Mouse (Mus musculus) kidney, postnatal 14 days (tissue): Measurements from ENCODE around the gene Tas2r137.

Experiments
- DNase-seq: peaks from one replicate; pipeline ENCODE4 v3.0.0; 2022; ENCODE audit warnings: mixed read lengths

Gene Tas2r137

DNA sequence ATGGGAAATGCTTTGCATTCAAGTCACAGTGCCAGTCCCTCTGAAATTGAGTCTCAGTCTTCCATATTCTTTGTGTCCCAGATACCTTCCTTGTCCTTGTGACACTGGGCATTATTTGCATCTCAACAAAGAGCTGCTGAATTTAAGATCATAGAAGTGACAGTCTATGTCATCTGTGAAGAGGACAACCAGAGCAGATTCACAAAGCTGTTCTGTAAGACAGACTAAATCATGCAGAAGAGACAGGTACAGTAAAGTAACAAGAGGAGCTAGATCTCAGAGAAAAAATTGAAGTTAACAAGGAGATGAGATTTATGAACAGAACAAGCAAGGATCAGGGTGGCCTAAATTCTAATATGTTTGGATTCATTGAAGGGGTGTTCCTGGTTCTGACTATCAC, at the start of gene Tas2r137:
Tas2r137 (plus strand) TSS at position 301 of the 400 bp plus-strand sequence.
- DNase-seq, result no peak

DNA sequence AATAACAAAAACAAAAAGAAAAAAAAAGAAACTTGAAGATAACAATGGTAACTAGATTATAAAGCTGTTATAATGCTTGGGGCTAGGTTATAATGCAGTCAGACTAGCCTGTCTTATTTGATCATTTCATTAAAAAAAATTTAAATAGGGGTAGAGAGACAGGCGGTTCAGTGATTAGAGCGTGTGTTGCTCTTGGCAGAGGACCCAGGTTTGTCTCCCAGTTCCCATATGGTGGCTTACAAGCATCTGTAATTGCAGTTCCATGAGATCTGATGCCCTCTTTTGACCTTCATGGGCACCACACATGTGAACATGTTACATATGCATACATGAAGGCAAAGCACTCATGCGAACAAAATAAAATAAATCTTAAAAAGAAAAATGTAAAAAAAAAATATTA, 49.8 kb upstream of the Tas2r137 start:
- no peak for DNase-seq

DNA sequence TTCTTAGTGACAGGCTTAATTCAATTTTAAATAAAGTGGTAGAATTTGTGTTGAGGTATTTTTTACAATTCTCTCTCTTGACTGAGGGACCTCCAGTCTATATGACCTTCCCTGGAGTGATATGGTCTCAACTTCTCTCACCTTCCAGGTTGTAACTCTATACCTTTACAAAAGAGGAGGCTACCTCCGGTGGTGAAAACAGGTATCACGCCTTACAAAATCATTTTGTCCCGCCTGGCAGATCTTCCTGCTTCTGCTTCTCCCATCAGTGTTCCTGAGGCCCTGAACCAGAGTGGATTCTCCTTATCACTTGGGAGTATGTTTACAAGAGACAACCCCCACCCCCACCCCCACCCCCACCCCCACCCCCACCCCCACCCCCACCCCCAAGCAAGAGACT, 49.3 kb upstream of the Tas2r137 start:
- DNase-seq, result no peak

DNA sequence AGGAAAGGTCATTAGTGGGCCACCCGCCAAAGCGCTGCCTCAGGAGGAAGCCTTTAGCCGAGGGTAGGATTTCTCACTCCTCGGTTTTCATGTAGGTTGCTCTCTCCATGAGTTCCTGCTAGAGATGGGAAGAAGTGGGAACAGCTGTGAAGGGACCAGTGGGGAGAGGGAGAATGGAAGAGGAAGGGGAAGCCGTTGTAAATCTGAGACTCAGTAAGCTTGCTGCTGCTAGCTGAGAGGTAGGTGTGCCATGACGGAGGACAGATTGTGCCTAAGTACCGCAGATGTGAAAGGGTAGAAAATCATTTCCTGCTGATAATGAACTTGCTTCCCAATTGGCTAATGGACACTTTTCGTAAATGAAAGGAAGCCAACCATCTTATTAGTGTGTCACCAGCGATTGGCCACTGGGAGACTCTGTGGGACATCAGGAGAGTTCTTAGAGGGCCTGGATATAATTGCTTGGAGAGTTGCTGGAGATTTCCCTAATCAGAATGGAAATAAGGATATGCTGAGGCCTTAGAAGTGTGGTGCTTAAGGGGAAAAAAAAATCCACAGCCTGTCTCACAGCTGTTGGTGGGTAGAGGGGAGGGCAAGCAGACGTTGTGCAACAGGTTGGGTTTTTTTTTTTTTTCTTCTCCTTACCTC, 47.6 kb upstream of the Tas2r137 start:
- DNase-seq, result no peak

DNA sequence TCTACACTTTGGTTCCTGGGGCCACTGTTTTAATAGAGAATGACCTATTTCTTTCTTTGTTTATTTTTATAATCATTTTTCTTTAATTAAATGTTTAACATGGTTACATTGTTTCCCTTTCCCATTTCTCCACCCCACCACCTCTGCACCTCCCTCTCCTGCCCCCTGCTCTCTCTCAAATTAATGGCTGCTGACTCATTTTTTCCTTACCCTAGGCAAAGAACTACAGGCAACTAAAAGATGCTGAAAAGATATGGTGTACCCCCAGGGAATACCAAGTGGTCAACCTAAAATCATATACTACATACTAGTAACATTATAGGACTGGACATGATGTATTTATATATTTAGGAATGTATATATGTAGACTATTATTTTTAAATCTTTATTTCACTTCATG, 42.4 kb upstream of the Tas2r137 start:
- no peak for DNase-seq

DNA sequence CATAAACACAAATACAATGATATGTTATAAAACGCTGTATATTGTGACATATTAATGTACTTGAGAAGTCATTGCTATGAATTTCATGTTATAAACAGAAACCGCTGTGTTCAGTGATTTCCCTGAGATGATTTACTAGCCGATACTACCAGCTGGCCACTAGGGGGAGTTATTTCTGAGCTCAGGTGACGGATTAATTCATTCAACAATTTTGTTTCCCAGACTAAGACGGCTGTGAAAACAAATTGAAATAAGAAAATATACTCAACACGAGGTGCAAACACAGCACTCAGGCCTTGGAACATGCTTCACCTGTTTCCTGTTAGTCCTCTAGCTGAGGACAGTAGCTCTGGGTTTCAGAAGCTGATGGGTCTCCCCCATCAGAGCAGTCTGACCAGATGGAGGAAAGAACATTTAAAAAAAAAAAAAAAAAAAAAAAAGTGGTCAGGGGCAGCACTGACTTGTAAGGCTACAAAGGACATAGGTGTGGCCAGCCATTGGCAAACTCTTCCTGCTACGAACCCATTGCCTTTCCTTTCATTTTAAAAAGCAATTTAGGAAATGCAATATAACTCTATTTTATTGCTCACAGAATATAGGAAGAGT, 36.5 kb upstream of the Tas2r137 start:
- no peak for DNase-seq

DNA sequence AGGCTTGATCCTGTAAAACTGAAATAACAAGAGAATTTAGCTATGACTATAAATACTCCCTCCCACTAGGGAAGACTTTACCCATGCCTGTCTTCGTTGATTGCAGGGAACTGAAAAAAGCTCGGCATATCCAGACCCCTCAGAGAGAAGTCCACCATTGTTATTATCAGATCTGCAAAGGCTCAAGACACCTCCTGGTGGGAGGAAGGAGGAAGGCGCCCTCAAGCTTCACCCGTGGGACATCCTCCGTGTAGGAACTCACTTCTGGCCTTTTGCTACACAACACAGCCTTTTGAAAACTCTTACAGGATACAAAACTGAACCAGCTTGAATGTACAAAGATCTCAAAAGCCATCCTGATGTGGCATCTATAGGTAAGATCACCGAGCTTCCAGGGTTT, 25.3 kb upstream of the Tas2r137 start:
- DNase-seq, result no peak

DNA sequence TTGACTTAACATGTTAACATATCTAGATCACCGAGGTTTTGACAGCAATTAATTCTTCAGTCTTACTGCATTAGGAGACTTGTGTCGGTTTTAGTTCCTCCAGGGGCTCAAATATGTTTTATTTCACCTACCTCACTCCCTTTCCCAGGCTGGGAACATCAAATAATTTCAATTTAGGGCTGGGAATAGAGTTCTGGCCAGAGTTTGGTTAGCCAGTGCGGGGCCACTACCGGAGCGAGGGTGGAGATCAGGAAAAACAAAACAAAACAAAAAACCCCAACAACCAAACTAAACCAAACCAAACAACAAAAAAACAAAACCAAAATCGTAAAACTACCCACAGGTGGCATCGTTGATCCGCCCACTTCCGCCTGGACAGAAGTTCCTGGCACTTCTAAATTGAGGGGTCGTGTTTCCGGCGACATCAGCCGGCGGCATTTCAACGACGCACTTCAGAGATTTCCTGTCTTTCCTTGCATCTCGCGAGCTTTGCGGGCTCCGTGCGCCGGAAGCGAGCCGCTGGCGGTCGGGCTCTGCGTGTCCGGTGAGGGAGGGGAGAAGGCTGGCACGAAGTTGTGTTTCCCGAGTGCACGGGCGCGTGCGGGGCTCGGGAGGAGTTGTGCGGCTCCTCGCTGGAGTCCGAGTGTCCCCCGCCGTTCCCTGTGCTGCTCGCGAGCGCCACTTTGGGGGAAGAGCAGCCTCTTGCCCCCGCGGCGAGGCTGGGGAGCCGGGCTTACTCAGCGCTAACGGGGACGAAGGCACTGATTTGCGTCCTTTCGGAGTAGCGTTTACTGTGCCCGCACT, 19.9 kb upstream of the Tas2r137 start, which contains the start of gene Ssbp1:
Ssbp1 (plus strand) TSS at position 437 of the 804 bp plus-strand sequence.
- DNase-seq, result peak; percentile 95

DNA sequence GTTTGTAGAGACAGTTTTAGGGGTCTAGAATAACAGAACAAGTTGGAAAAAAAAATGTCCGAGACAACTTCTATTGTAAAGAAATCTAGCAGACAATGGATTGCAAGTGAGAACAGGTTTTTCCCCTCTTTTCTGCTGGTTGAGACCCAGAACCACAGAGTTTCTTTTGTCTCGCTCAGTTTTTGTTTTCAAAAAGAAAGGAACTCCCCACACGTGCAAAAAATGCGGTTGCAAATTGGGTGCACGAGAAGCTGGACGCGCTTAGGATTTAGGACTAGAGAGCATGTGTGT, 19.4 kb upstream of the Tas2r137 start:
- no peak for DNase-seq

DNA sequence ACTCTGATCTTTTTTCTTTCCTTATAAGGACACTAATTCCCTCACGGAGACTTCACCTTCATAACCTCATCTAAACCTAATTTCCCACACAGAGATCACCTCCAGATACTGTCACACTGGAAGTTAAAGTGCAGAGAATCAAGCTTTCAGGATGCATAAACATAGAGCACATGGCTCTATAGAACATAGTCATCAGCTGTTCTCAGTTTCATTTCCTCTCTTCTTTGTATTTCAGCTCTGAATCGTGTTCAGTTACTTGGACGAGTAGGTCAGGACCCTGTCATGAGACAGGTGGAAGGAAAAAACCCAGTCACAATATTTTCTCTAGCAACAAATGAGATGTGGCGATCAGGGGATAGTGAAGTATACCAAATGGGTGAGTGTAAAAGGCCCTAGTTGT, 14.9 kb upstream of the Tas2r137 start:
- no peak for DNase-seq

DNA sequence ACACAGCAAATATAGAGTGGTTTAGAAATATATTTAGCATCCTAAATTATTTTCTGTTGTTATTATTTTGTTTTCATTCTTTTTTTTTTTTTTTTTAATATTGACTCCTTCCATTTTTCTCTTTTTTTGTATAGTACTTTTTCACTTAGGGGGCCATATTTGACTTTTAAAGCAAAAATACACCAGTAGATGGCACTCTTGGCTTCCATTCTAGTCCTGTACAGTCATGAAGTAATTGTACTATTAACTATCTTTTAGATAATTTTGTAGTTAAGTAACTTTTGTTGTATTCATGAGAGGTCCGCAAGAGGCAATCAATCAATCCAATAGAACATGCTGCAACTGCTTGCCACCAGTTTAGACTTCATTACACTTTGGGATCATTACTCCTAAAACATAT, 11.3 kb upstream of the Tas2r137 start:
- no peak for DNase-seq

DNA sequence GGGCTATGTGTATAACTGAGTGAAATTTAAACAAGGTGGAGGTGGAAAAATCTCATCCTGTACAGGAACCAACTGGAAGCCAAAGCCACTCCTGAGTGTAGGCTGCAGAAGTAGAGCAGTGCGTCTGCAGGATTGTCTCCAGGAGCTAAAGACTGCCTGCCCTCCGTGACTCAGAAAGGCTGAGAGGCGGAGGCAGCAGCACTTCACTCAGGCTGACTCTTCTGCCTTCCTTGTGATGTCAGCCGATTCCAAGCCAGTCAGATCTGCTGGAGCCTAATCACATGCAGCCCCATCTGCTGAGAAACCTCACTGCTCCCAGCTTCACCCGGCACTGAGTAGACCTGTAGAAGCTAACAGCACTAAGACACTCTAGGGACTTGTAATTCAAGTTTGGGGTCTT, 8.7 kb upstream of the Tas2r137 start:
- no peak for DNase-seq

DNA sequence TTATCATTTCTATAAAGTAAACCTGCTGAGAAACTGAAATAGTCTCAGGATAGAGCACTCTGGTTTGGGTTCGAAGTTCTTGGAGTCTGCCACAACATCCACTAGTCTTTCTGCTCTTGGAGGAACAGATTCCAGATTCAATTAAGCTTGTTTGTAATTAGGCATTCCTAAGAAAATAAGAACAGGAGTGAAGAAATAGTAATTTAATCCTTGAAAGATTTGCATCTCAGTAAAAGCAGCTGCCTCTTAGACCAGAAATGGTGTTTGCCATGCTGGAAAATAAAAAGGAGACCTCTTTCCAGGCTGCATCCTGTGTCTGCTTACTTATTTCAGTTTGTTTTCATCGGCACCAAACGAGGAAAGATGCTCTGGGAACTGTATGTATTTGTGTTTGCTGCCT, 2.2 kb downstream of the Tas2r137 start, which contains the start of gene Tas2r108:
Tas2r108 (plus strand) TSS at position 301 of the 400 bp plus-strand sequence.
- no peak for DNase-seq

DNA sequence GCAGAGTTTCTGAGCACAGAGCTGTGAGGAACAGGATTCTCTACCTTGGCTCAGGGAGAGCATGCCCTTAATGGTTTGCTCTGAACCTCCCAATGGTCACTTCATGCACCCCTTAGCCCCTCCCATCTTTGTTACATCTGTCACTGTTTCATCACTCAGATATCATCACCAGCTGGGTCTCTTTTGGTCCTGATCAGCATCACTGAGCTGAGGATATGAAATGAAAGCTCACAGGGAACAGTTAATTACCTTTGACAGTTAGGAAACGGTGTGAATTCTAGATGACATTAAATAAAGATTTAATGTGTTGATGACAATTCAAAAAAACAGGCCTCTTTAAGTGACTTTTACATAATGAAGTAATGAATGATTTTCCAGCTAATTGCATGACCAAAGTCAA, 28.4 kb downstream of the Tas2r137 start, which contains the start of gene Prss37:
Prss37 (minus strand) TSS at position 101 of the 400 bp plus-strand sequence.
- no peak for DNase-seq
